Mouse (Mus musculus) cerebellum, adult 2 months (tissue): ENCODE data around the gene Defb26.

Experiments
- CTCF ChIP-seq: fragments of 200-500 bp; IDR thresholded peaks from 2 replicates; pipeline ENCODE4 v1.5.1; 2011; ENCODE audit warnings: low read depth, mild to moderate bottlenecking, control low read depth, low read length, moderate library complexity, borderline replicate concordance; ENCODE audit not compliant: insufficient read depth
- POLR2A ChIP-seq: fragments of 200-500 bp; IDR thresholded peaks from 2 replicates; pipeline ENCODE4 v1.6.1; 2011; ENCODE audit warnings: low read length, control low read depth, borderline replicate concordance; ENCODE audit not compliant: insufficient read depth

GRCm38 (mm10) chr2:152539944-152540710 lies 28.6 kb upstream of the Defb26 start, which contains the start of gene Defb29:
- TF ChIP-seq CTCF (0 out of 2 replicates have a peak, but pooled peaks have one; percentile 8), POLR2A (no peak)
